Mouse (Mus musculus) intestine, embryonic 14.5 days (tissue): ENCODE results near the gene Plxdc2. TPM values are rescaled to one million over a fixed set of nuclear protein-coding genes. Genes with fewer than 3 reads are reported as not detected.

Source experiments
- ATAC-seq: fragments of 200-750 bp; cut with Nextera tagmentation; replicated peaks from 2 replicates; pipeline ENCODE4 v1.8.0; 2017; ENCODE audit warnings: low read depth, moderate number of reproducible peaks, moderate TSS enrichment, moderate library complexity; ENCODE audit not compliant: low FRiP score, low TSS enrichment
- DNase-seq: peaks from one replicate; pipeline ENCODE4 v3.0.0-alpha.2; 2018; ENCODE audit warnings: low spot score
- H3K27ac ChIP-seq: fragments of 300-500 bp; sonication (generic); 2 replicates; pipeline ENCODE4 v1.5.1; 2014; ENCODE audit warnings: low read depth, mild to moderate bottlenecking, control low read depth
- H3K27me3 ChIP-seq: fragments of 300-500 bp; sonication (generic); replicated peaks from 2 replicates; pipeline ENCODE4 v1.6.1; 2014; ENCODE audit warnings: low read length, control low read depth; ENCODE audit not compliant: control insufficient read depth, insufficient read depth
- H3K36me3 ChIP-seq: fragments of 300-500 bp; sonication (generic); 2 replicates; pipeline ENCODE4 v1.6.1; 2014; ENCODE audit warnings: low read length, control low read depth; ENCODE audit not compliant: control insufficient read depth, insufficient read depth
- H3K4me1 ChIP-seq: fragments of 300-500 bp; sonication (generic); replicated peaks from 2 replicates; pipeline ENCODE4 v1.6.1; 2014; ENCODE audit warnings: low read length, control low read depth, mixed read lengths; ENCODE audit not compliant: control insufficient read depth, insufficient read depth
- H3K4me2 ChIP-seq: fragments of 300-500 bp; sonication (generic); 2 replicates; pipeline ENCODE4 v1.6.1; 2014; ENCODE audit warnings: low read length
- H3K4me3 ChIP-seq: fragments of 300-500 bp; sonication (generic); 2 replicates; pipeline ENCODE4 v1.5.1; 2014; ENCODE audit warnings: low read depth, low read length, control low read depth, mixed read lengths
- H3K9ac ChIP-seq: fragments of 300-500 bp; sonication (generic); 2 replicates; pipeline ENCODE4 v1.6.1; 2014; ENCODE audit warnings: mild to moderate bottlenecking, low read length
- H3K9me3 ChIP-seq: fragments of 300-500 bp; sonication (generic); 2 replicates; pipeline ENCODE4 v1.6.1; 2016; ENCODE audit warnings: low read length, control low read depth; ENCODE audit not compliant: control insufficient read depth
- WGBS: fragments of 180-500 bp; shearing (Covaris S2); extraction: QIAGEN DNeasy Blood & Tissue Kit; methylation state at CpG from one replicate; pipeline ENCODE4 v1.1.7; 2014; 5-methylcytosine and 5-hydroxymethylcytosine counted together
- polyA plus RNA-seq: library from polyadenylated mRNA; unstranded; fragments of >200 nt; fragmentation: Nextera tagmentation; extraction: Ambion mirVana; gene quantifications from 2 replicates; pipeline ENCODE4 v1.2.1, GENCODE M21; 2014

The Plxdc2 gene
- polyA plus RNA-seq, 1 experiment from 2014 or later = 19.9 TPM

DNA sequence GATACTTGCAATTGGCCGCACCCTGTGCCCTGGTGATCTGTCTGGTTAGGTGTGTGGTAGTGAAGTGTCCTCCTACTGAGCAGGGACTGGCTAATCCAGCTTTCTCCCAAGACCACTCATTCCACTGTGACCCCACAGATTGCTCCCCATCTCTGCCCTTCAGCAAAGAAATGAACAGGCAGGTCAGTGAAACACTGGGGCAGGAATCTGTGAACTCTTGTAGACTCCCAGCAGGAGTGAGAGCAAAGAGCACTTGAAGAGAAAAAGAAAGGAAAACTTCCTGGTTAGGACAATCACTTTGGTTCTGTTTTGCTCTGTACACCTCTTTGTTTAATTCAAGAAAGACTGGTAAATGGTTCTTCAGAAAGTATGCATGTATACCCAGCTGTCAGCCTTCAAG is 1.8 kb downstream of the Plxdc2 start:
- WGBS = 38% methylated on average over 1 of the region's 1 CpGs
- DNase-seq (no peak), ATAC-seq (no peak)
- Histone ChIP-seq H3K27ac (no peak overlapping the region), H3K36me3 (no peaks in the 10 kb centered on the region), H3K4me1 (no peaks in the 10 kb centered on the region; the same call in 1 of the 2 replicates), H3K27me3 (no peaks in the 10 kb centered on the region), H3K9me3 (no peaks in the 10 kb centered on the region), H3K4me2 (peak overlapping the region; percentile 79), H3K4me3 (peak overlapping the region; percentile 60), H3K9ac (peak overlapping the region; percentile 60)

DNA sequence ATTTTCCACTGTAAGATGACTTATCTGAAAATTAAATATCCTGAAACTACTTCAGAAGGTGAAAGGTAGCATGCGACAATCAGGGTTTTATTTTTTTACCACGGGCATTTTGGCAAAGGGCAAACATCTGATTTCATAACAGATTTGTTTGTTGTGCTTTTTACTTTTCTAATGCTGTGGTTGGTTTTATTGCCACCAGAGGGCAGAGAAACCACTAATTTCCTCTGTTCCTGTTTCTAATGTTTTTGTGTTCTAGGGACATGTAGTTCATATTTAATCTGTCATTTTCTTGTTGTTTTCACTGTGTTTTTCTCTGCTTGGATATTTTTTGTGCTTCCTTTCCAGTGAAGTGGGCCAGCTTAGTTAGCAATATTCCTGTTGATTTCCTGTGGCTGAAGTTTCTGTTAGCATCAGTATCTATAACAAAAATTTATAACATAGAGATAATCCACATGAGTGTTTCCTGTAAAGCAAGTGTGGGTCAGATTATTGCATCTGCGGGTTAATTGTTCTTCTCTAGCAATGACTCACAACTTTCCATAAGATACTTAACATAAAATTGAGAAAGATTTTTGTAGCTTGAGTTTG is 3.3 kb downstream of the Plxdc2 start:
- Histone ChIP-seq H3K36me3 (no peaks in the 10 kb centered on the region), H3K9me3 (no peaks in the 10 kb centered on the region), H3K9ac (no peak overlapping the region), H3K4me1 (no peaks in the 10 kb centered on the region; the same call in 1 of the 2 replicates), H3K4me3 (peak overlapping the region; percentile 60; the same call in 1 of the 2 replicates), H3K4me2 (peak overlapping the region; percentile 79), H3K27me3 (no peaks in the 10 kb centered on the region), H3K27ac (no peak overlapping the region)
- DNase-seq (no peak), ATAC-seq (no peak)
- 52% methylated on average over 3 of the region's 3 CpGs for WGBS

DNA sequence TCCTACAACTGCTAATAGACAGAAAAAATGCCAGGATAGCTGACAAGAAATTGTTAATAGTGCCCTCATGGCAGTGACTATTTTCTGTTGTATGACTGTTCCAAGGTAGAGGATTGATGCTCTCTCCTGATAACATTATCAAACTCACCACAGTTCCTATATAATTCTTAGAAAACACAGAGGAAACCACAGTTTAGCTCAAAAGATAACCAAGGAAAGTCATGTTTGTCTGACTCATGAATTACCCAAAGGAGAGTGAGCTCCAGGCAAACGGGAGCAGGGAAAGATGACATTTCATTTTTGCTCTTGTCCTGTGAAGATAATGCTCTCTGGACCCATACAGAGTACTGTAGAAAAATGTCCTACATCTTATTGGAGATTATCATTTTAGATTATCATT is 8.6 kb downstream of the Plxdc2 start:
- ATAC-seq = no peak
- Histone ChIP-seq H3K4me2 (no peak overlapping the region), H3K27me3 (no peaks in the 10 kb centered on the region), H3K36me3 (no peaks in the 10 kb centered on the region), H3K9me3 (no peaks in the 10 kb centered on the region), H3K4me3 (no peak overlapping the region), H3K4me1 (no peaks in the 10 kb centered on the region), H3K9ac (no peak overlapping the region), H3K27ac (no peak overlapping the region)
- 65% methylated on average over 1 of the region's 1 CpGs for WGBS
- no peak for DNase-seq

DNA sequence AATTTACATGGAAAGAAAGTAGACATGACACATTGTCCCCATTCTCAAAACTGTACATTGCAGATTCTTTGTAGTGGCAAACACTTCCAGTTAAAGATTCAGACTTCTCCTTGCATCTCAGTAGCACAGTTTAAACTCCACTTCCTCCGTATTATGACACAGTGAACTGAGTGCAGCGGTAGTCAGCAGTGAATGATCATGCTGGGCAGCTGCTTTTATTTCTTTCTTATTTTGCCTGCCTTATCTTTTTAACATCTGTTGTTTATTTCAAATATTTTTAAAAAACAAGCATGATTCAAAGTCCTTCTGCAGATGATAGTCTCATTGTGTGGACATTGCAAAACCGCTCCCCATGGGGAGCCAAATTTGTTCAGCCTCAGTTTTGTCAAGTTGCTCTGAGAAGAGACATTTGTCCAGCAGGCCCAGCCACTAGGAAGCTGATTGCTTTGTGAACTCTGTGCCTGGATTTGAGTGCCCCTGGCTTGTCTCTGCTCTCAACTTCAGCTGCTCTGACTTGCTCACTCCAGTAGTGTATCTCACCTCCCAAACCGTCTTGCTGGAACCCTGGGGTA is 9.8 kb downstream of the Plxdc2 start:
- Histone ChIP-seq H3K4me1 (no peaks in the 10 kb centered on the region), H3K27me3 (no peaks in the 10 kb centered on the region), H3K9ac (no peak overlapping the region), H3K4me2 (no peak overlapping the region), H3K4me3 (no peak overlapping the region), H3K27ac (no peak overlapping the region), H3K36me3 (no peaks in the 10 kb centered on the region), H3K9me3 (no peaks in the 10 kb centered on the region)
- WGBS = 50% methylated on average over 4 of the region's 4 CpGs
- DNase-seq = no peak
- no peak for ATAC-seq

DNA sequence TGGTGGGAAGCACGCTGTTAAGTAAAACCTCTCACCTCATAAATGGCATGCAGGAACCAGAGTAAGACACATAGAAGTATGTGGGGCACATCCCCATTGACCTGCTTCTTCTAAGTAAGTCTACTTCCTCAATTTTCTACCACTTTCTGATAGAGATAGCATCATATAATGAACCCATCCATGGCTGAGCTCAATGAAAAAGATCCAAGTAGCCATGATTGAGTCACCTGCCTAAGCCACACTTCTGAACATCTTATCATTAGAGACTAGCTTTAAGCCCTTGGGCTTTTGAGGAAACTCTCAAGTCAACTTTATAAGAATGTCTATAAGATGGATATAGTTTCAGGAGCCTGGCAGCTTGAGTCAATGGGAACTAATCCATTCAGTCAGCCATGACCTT is 14.3 kb downstream of the Plxdc2 start:
- no peak overlapping the region for H3K4me2 ChIP-seq
- H3K4me1 ChIP-seq = no peaks in the 10 kb centered on the region
- H3K9me3 ChIP-seq = no peaks in the 10 kb centered on the region
- ATAC-seq (no peak), DNase-seq (no peak)
- no peak overlapping the region for H3K27ac ChIP-seq
- no peaks in the 10 kb centered on the region for H3K36me3 ChIP-seq
- H3K4me3 ChIP-seq = no peak overlapping the region
- H3K27me3 ChIP-seq = no peaks in the 10 kb centered on the region
- no peak overlapping the region for H3K9ac ChIP-seq
- 100% methylated on average over 1 of the region's 1 CpGs for WGBS

DNA sequence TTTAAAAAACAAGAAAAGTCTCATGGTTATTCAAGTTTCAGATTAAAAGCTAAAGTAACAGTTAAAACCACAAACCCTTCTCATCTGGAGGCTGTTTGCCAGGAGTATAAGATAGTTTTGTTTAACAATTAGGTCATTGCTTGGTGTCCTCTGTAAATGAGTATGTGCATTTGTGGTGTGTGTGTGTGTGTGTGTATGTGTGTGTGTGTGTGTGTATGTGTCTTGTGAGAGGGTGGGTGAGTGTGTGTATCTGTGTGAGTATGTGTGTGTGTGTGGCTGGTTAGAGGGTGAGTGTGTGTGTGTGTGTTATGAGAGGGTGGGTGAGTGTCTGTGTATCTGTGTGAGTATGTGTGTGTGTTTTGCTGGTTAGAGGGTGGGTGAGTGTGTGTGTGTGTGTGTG is 18.2 kb downstream of the Plxdc2 start:
- ATAC-seq (no peak), DNase-seq (no peak)
- no peak overlapping the region for H3K4me3 ChIP-seq
- H3K27ac ChIP-seq = no peak overlapping the region
- H3K4me2 ChIP-seq = no peak overlapping the region
- no peaks in the 10 kb centered on the region for H3K27me3 ChIP-seq
- H3K9me3 ChIP-seq = no peaks in the 10 kb centered on the region
- no peaks in the 10 kb centered on the region for H3K36me3 ChIP-seq
- H3K9ac ChIP-seq = no peak overlapping the region
- H3K4me1 ChIP-seq = no peaks in the 10 kb centered on the region

DNA sequence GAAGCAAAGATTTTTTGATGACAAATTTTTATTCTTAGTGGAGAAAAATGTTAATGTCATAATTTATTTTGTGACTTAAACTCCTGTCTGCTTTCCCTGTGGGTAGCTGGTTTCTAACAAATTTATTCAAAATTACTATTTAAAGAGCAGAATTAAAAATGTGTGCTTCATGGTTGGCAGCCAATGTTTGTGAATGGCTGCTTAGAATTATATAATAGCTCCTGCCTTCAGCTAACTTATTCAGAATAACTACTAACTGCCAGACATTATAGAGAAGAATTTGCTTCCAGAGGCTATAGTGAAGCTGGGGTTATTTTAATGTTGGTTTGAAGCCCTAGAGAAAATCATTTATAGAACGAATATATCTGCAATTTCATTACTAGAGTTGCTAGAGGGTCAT is 30.1 kb downstream of the Plxdc2 start:
- ATAC-seq = no peak
- H3K4me1 ChIP-seq = no peaks in the 10 kb centered on the region
- WGBS = 81% methylated on average over 1 of the region's 1 CpGs
- no peak overlapping the region for H3K27ac ChIP-seq
- H3K36me3 ChIP-seq = no peaks in the 10 kb centered on the region
- DNase-seq = no peak
- H3K9me3 ChIP-seq = no peaks in the 10 kb centered on the region
- no peak overlapping the region for H3K9ac ChIP-seq
- H3K4me2 ChIP-seq = no peak overlapping the region
- H3K4me3 ChIP-seq = no peak overlapping the region
- H3K27me3 ChIP-seq = no peaks in the 10 kb centered on the region

DNA sequence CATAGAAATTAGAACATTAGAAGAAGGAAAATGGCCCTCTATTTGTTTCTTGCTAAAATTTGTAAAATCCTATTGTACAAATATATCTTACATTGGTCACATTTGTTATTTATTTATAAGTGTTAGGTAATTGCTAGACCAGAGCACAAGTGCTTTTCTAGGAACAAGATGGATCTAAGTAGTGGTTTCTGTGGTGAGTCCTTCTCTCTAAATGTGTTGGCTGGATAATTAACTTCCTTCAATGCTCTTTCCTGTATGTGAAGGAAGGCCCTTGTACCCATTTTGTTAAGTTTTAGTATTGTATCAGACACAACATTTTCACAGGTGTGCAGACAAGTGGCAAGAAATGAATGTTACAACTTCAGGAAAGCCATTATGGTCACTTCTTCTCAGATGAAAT is 30.6 kb downstream of the Plxdc2 start:
- Histone ChIP-seq H3K27ac (no peak overlapping the region), H3K4me3 (no peak overlapping the region), H3K4me2 (no peak overlapping the region), H3K9me3 (no peaks in the 10 kb centered on the region), H3K4me1 (no peaks in the 10 kb centered on the region), H3K36me3 (no peaks in the 10 kb centered on the region), H3K27me3 (no peaks in the 10 kb centered on the region), H3K9ac (no peak overlapping the region)
- no peak for ATAC-seq
- DNase-seq = no peak

DNA sequence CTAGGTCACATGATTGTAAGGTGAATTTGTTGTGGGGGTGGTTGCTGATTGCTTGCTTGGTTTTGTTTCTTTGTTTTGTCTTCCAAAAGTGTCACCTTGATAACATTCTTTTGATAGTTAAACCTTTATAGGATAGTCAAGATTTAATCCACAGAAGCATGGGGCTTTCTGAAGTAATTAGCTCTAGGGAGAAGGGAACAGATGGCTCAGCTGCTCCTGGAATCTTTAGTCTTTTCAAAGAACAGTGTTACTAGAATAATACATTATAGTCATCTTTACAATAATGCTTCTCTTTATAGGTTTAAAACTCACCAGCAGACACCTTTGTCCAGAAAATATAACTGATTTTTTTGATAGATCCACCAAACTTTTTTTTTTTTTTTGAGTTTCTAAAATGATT is 31.7 kb downstream of the Plxdc2 start:
- Histone ChIP-seq H3K4me3 (no peak overlapping the region), H3K9ac (no peak overlapping the region), H3K4me1 (no peaks in the 10 kb centered on the region), H3K36me3 (no peaks in the 10 kb centered on the region), H3K27me3 (no peaks in the 10 kb centered on the region), H3K9me3 (no peaks in the 10 kb centered on the region), H3K4me2 (no peak overlapping the region), H3K27ac (no peak overlapping the region)
- DNase-seq (no peak), ATAC-seq (no peak)
